Mouse (Mus musculus) forebrain, embryonic 14.5 days (tissue): ENCODE data around the gene Rps6ka1. TPM values are rescaled to one million over a fixed set of nuclear protein-coding genes. Genes with fewer than 3 reads are reported as not detected.
A peak's percentile ranks its signal among the peaks of the same experiment; 100 is the strongest.
"Not testable (repeated sequence)": the region's sequence is repeated elsewhere in the genome, so short reads cannot be mapped to it uniquely, and the experiment has no call there.

Source experiments
- ATAC-seq: fragments of 200-750 bp; cut with Nextera tagmentation; 2 replicates; pipeline ENCODE4 v1.8.0; 2017; ENCODE audit warnings: mild to moderate bottlenecking, moderate library complexity
- DNase-seq: peaks from one replicate; pipeline ENCODE4 v3.0.0-alpha.2; 2015; ENCODE audit warnings: low spot score
- H3K27ac ChIP-seq: fragments of 300-500 bp; sonication (generic); 2 replicates; pipeline ENCODE4 v1.5.1; 2014; ENCODE audit warnings: low read depth, mild to moderate bottlenecking, control low read depth, low read length, moderate library complexity
- H3K27me3 ChIP-seq: fragments of 300-500 bp; sonication (generic); replicated peaks from 2 replicates; pipeline ENCODE4 v1.6.1; 2014; ENCODE audit warnings: low read length, control low read depth, mixed read lengths; ENCODE audit not compliant: control insufficient read depth, insufficient read depth
- H3K36me3 ChIP-seq: fragments of 300-500 bp; sonication (generic); 2 replicates; pipeline ENCODE4 v1.6.1; 2014; ENCODE audit warnings: low read length, control low read depth; ENCODE audit not compliant: control insufficient read depth, insufficient read depth
- H3K4me1 ChIP-seq: fragments of 300-500 bp; sonication (generic); 2 replicates; pipeline ENCODE4 v1.6.1; 2014; ENCODE audit warnings: antibody characterized with exemption, low read length, control low read depth; ENCODE audit not compliant: control insufficient read depth, insufficient read depth
- H3K4me2 ChIP-seq: fragments of 300-500 bp; sonication (generic); 2 replicates; pipeline ENCODE4 v1.6.1; 2014; ENCODE audit warnings: mild to moderate bottlenecking, control low read depth, low read length
- H3K4me3 ChIP-seq: fragments of 300-500 bp; sonication (generic); 2 replicates; pipeline ENCODE4 v1.5.1; 2014; ENCODE audit warnings: low read depth, low read length, control low read depth
- H3K9ac ChIP-seq: fragments of 300-500 bp; sonication (generic); 2 replicates; pipeline ENCODE4 v1.6.1; 2014; ENCODE audit warnings: mild to moderate bottlenecking, low read length, control low read depth, moderate library complexity
- H3K9me3 ChIP-seq: fragments of 300-500 bp; sonication (generic); replicated peaks from 2 replicates; pipeline ENCODE4 v1.6.1; 2016; ENCODE audit warnings: low read length, control low read depth, mixed read lengths; ENCODE audit not compliant: control insufficient read depth
- WGBS: fragments of 180-500 bp; shearing (Covaris S2); extraction: QIAGEN DNeasy Blood & Tissue Kit; methylation state at CpG from one replicate; pipeline ENCODE4 v1.1.7; 2014; 5-methylcytosine and 5-hydroxymethylcytosine counted together
- polyA plus RNA-seq: library from polyadenylated mRNA; unstranded; fragments of >200 nt; fragmentation: Nextera tagmentation; extraction: Ambion mirVana; gene quantifications from 2 replicates; pipeline ENCODE4 v1.2.1, GENCODE M21; 2014

Rps6ka1 gene
- polyA plus RNA-seq, 1 experiment from 2014 or later = 13.5 TPM

- Histone ChIP-seq H3K27ac (no peak overlapping the region), H3K4me3 (no peak overlapping the region), H3K9ac (no peak overlapping the region), H3K4me1 (peaks cover 4% of the 10 kb centered on the region; the same call in 1 of the 2 replicates), H3K36me3 (no peaks in the 10 kb centered on the region), H3K27me3 (no peaks in the 10 kb centered on the region), H3K4me2 (no peak overlapping the region), H3K9me3 (no peaks in the 10 kb centered on the region)
- ATAC-seq (no peak), DNase-seq (no peak)
- WGBS = 77% methylated on average over 4 of the region's 4 CpGs
Observed at GRCm38 (mm10) chr4:133911983-133912382, 24.4 kb upstream of the Rps6ka1 start.

GRCm38 (mm10) chr4:133910236-133911211 is 22.9 kb upstream of the Rps6ka1 start:
- peak overlapping the region; percentile 84 for H3K27ac ChIP-seq
- H3K4me1 ChIP-seq = peaks cover 4% of the 10 kb centered on the region; the same call in 1 of the 2 replicates
- no peaks in the 10 kb centered on the region for H3K36me3 ChIP-seq
- H3K27me3 ChIP-seq = no peaks in the 10 kb centered on the region
- under 1% methylated on average over 57 of the region's 57 CpGs for WGBS
- DNase-seq (peak; percentile 94), ATAC-seq (peak; percentile 96)
- H3K4me2 ChIP-seq = peak overlapping the region; percentile 70
- peak overlapping the region; percentile 59 for H3K9ac ChIP-seq
- H3K9me3 ChIP-seq = no peaks in the 10 kb centered on the region
- peak overlapping the region; percentile 41 for H3K4me3 ChIP-seq

DNA sequence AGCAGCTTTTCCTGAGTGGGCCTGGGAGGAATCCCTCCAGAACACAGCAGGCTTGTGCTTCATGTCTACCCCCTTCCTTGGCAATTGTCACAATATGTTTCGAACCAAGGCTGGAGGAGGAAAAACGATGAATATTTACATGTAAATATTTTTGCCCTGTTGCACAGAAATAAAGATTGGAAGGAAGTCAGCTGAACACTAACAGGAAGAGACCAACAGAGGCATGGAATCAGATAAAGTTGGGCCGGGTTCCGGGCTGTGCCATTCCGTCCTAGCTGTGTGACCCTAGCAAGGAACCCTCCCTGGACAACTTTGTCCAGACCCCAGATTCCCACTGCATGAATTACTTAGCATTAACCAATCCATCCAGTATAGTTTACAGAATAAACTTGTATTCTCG is 20.5 kb upstream of the Rps6ka1 start:
- Histone ChIP-seq H3K9me3 (no peaks in the 10 kb centered on the region), H3K4me2 (no peak overlapping the region), H3K4me1 (peaks cover 4% of the 10 kb centered on the region; the same call in 1 of the 2 replicates), H3K4me3 (no peak overlapping the region), H3K9ac (no peak overlapping the region), H3K27me3 (no peaks in the 10 kb centered on the region), H3K36me3 (no peaks in the 10 kb centered on the region), H3K27ac (no peak overlapping the region)
- WGBS = 97% methylated on average over 6 of the region's 6 CpGs
- no peak for DNase-seq
- no peak for ATAC-seq

GRCm38 (mm10) chr4:133907086-133907485 is 19.5 kb upstream of the Rps6ka1 start:
- Histone ChIP-seq H3K27me3 (no peaks in the 10 kb centered on the region), H3K4me3 (no peak overlapping the region), H3K9ac (no peak overlapping the region), H3K4me2 (no peak overlapping the region), H3K9me3 (no peaks in the 10 kb centered on the region), H3K36me3 (no peaks in the 10 kb centered on the region), H3K27ac (no peak overlapping the region), H3K4me1 (peaks cover 4% of the 10 kb centered on the region; the same call in 1 of the 2 replicates)
- DNase-seq (no peak), ATAC-seq (no peak)
- WGBS = 79% methylated on average over 4 of the region's 4 CpGs

DNA sequence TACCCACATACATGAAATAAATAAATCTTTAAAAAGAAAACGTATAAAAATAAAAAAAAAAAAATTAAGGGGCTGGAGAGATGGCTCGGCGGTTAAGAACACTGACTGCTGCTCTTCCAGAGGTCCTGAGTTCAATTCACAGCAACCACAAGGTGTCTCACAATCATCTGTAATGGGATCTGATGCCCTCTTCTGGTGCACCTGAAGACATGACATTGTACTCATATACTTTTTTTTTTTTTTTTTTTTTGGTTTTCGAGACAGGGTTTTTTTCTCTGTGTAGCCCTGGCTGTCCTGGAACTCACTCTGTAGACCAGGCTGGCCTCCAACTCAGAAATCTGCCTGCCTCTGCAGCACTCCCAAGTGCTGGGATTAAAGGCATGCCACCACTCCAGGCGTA is 18.7 kb upstream of the Rps6ka1 start:
- WGBS = 84% methylated on average over 5 of the region's 5 CpGs
- ATAC-seq, H3K36me3 ChIP-seq, H3K27ac ChIP-seq, H3K27me3 ChIP-seq, H3K4me3 ChIP-seq, DNase-seq, H3K9ac ChIP-seq, H3K4me1 ChIP-seq, H3K9me3 ChIP-seq, H3K4me2 ChIP-seq: not testable (repeated sequence)

GRCm38 (mm10) chr4:133905167-133905566 is 17.6 kb upstream of the Rps6ka1 start:
- Histone ChIP-seq H3K27me3 (no peaks in the 10 kb centered on the region), H3K4me1 (peaks cover 3% of the 10 kb centered on the region; the same call in 1 of the 2 replicates), H3K4me2 (no peak overlapping the region), H3K36me3 (no peaks in the 10 kb centered on the region), H3K27ac (no peak overlapping the region), H3K4me3 (no peak overlapping the region), H3K9ac (no peak overlapping the region), H3K9me3 (no peaks in the 10 kb centered on the region)
- DNase-seq (no peak), ATAC-seq (no peak)
- WGBS = 83% methylated on average over 7 of the region's 7 CpGs

GRCm38 (mm10) chr4:133904326-133904725 is 16.7 kb upstream of the Rps6ka1 start:
- H3K36me3 ChIP-seq = no peaks in the 10 kb centered on the region
- H3K4me1 ChIP-seq = no peaks in the 10 kb centered on the region
- no peak overlapping the region for H3K9ac ChIP-seq
- no peak overlapping the region for H3K4me3 ChIP-seq
- H3K27ac ChIP-seq = no peak overlapping the region
- ATAC-seq (no peak), DNase-seq (no peak)
- H3K27me3 ChIP-seq = no peaks in the 10 kb centered on the region
- no peak overlapping the region for H3K4me2 ChIP-seq
- no peaks in the 10 kb centered on the region for H3K9me3 ChIP-seq
- 86% methylated on average over 8 of the region's 8 CpGs for WGBS

DNA sequence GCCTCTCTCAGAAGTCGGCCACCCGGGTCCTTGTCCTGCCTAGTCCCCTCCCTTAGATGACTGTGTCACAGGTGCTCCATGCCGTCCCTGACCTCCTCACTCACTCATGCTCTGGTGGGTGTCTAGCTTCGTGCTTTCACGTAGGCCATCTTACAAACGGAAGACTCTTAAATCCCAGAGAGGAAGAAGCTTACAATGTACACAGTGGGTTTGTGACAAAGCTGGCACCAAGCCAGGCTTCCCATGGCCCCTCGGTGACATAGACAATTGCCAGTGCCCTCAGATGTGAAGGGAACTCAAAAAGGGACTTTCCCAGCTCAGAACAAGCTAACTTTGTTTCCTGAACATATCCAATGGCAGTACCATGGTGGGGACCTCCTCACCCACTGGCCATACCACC is 15.8 kb upstream of the Rps6ka1 start:
- H3K9ac ChIP-seq = no peak overlapping the region
- H3K4me2 ChIP-seq = no peak overlapping the region
- 0 out of 2 replicates have a peak, but pooled peaks cover 2% of the 10 kb centered on the region for H3K4me1 ChIP-seq
- no peak overlapping the region for H3K27ac ChIP-seq
- H3K4me3 ChIP-seq = no peak overlapping the region
- no peaks in the 10 kb centered on the region for H3K27me3 ChIP-seq
- no peaks in the 10 kb centered on the region for H3K9me3 ChIP-seq
- DNase-seq = no peak
- no peak for ATAC-seq
- 69% methylated on average over 7 of the region's 7 CpGs for WGBS
- H3K36me3 ChIP-seq = no peaks in the 10 kb centered on the region

- no peaks in the 10 kb centered on the region for H3K36me3 ChIP-seq
- no peak for DNase-seq
- WGBS = 83% methylated on average over 2 of the region's 2 CpGs
Observed at GRCm38 (mm10) chr4:133902510-133902909, 14.9 kb upstream of the Rps6ka1 start.

More at GRCm38 (mm10) chr4:133902510-133902909, 14.9 kb upstream of the Rps6ka1 start:
- Histone ChIP-seq H3K27ac (no peak overlapping the region), H3K4me3 (no peak overlapping the region), H3K4me2 (no peak overlapping the region), H3K9me3 (no peaks in the 10 kb centered on the region), H3K27me3 (no peaks in the 10 kb centered on the region), H3K4me1 (0 out of 2 replicates have a peak, but pooled peaks cover 2% of the 10 kb centered on the region), H3K9ac (no peak overlapping the region)
- ATAC-seq = no peak
